Mouse (Mus musculus) left cerebral cortex, adult 8-10 months (tissue): ENCODE measurements around the gene Eml6. TPM values are rescaled to one million over a fixed set of nuclear protein-coding genes. Genes with fewer than 3 reads are reported as not detected.
"Not testable (repeated sequence)": the region's sequence is repeated elsewhere in the genome, so short reads cannot be mapped to it uniquely, and the experiment has no call there.

ENCODE experiments used
- DNase-seq, 2 experiments: peaks; one replicate each; pipeline ENCODE4 v3.0.0; 2022; ENCODE audit warnings: low spot score in 2 of 2
- total RNA-seq, 4 experiments: library from RNA; stranded (reverse); gene quantifications; 2 replicates each; pipeline ENCODE4 v1.2.4; 2022

The Eml6 gene
- total RNA-seq, 4 experiments from 2014 or later = 18.4 to 20.9 (median 19.5) TPM

- no peak for DNase-seq
Measured at GRCm38 (mm10) chr11:29840606-29841227, 185.1 kb downstream of the Eml6 start.

- DNase-seq = no peak
Measured at GRCm38 (mm10) chr11:29839781-29840180, 186.1 kb downstream of the Eml6 start.

GRCm38 (mm10) chr11:29837066-29837465, 188.8 kb downstream of the Eml6 start:
- no peak for DNase-seq

- DNase-seq = no peak
Measured at GRCm38 (mm10) chr11:29827729-29828128, 198.1 kb downstream of the Eml6 start.

GRCm38 (mm10) chr11:29826001-29826400, 199.8 kb downstream of the Eml6 start:
- no peak for DNase-seq

GRCm38 (mm10) chr11:29825271-29825718, 200.5 kb downstream of the Eml6 start, which contains the start of gene 4931440F15Rik:
4931440F15Rik (minus strand) TSS chr11:29825668.
- not testable (repeated sequence) for DNase-seq

GRCm38 (mm10) chr11:29824474-29825270, 201.2 kb downstream of the Eml6 start:
- DNase-seq = not testable (repeated sequence)

GRCm38 (mm10) chr11:29823141-29823540, 202.7 kb downstream of the Eml6 start:
- no peak for DNase-seq

- DNase-seq = no peak
Measured at GRCm38 (mm10) chr11:29815670-29816069, 210.2 kb downstream of the Eml6 start.

GRCm38 (mm10) chr11:29815261-29815660, 210.6 kb downstream of the Eml6 start:
- DNase-seq = no peak

- DNase-seq = no peak
Measured at GRCm38 (mm10) chr11:29813267-29813666, 212.6 kb downstream of the Eml6 start.

GRCm38 (mm10) chr11:29812475-29812874, 213.4 kb downstream of the Eml6 start:
- DNase-seq = no peak

- DNase-seq = no peak
Measured at GRCm38 (mm10) chr11:29810324-29810723, 215.5 kb downstream of the Eml6 start.

GRCm38 (mm10) chr11:29808981-29809589, 216.7 kb downstream of the Eml6 start:
- no peak for DNase-seq

GRCm38 (mm10) chr11:29808173-29808980, 217.5 kb downstream of the Eml6 start:
- no peak for DNase-seq

GRCm38 (mm10) chr11:29807325-29807724, 218.5 kb downstream of the Eml6 start:
- no peak for DNase-seq

- no peak for DNase-seq
Measured at GRCm38 (mm10) chr11:29801432-29802427, 224.1 kb downstream of the Eml6 start.

GRCm38 (mm10) chr11:29799839-29800238, 226.0 kb downstream of the Eml6 start:
- no peak for DNase-seq

GRCm38 (mm10) chr11:29795106-29795505, 230.7 kb downstream of the Eml6 start:
- peak in 1 of 2 experiments; percentile 69 for DNase-seq

GRCm38 (mm10) chr11:29794475-29794874, 231.4 kb downstream of the Eml6 start:
- DNase-seq = no peak
